Mouse (Mus musculus): ENCODE measurements around the gene Jmy.
A peak's percentile ranks its signal among the peaks of the same experiment; 100 is the strongest.
"Not testable (repeated sequence)": the region's sequence is repeated elsewhere in the genome, so short reads cannot be mapped to it uniquely, and the experiment has no call there.

Gene Jmy

DNA sequence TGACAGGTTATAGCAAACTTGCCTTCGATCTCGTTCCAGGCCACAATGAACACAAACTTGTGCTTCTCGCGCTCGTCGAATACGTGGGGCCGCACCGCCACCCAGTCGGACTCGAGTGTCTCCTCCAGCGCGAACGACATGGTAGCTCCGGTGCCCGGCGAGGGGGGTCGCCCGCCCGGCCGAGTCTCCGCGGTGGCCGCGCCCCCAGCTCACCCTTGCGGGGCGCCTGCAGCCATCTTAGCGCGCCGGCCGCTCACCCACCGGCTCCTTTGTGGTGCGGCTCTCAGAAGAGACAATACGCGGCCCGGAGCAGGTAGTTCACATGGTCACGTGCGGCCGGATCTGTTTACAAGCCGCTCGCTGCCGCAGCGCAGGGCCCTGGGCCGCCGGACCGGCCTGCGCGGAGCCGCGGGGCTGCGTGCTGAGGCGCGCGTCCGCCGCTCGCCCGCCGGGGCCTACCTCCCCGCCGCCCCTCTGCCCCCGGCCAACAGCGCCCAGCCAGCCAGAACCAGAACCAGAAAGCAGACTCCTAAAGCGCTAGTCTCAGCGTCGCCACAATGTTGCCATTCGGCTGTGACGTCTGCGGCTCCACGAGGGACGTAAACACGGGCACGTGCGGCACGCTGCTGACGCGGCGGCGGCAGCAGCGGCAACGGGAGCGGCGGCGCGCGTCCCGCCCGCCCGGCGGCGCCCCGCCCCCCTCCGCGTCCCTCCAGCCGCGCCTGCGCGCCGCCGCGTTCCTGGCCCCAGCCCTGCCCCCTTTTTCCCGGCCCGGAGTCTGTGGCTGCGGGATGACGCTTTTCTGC lies at the start of gene Jmy:
Gene Jmy (minus strand): TSS at position 642 of the 806 bp plus-strand sequence.
- peak; percentile 47 for DNase-seq (ENCODE audit: extremely low read depth, low read depth)

DNA sequence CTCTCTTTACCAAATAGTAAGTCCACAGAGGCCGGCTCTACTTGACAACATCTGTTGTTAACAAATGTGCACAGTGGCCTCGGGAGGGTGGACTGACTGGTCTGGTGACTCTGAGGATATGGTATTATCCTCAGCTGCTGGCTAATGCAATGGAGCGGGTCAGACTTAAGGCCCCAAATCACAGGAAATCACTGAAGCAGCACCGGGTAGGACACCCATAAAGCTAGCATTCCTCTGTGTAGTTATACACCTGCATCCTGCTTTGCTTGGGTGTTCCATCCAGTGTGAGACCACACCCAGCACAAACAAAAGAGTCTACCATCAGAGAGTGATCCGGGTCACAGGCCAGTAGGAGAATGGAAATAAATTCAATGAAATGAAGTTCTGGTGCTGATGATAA lies 48.0 kb upstream of the Jmy start:
- no peak for DNase-seq (ENCODE audit: extremely low read depth, low read depth)

DNA sequence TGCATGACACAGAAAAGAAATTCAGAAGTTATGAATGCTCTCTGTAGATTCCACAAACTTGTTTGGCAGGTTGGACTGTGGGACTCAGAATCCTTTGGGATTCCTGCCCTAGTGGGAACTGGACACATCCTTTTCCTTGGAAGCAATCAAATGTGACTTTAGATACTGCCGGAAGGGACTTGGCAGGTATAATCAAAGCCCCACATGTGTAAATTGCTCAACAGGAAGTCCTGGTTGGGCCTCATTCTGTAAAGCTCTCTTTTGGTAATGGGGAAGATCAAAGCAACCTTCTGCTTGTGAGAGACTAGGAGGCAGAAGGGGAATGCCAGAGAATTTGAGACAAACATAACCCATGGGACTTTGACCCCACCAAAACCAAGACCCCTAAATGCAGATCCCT lies 46.4 kb upstream of the Jmy start:
- no peak for DNase-seq (ENCODE audit: extremely low read depth, low read depth)

DNA sequence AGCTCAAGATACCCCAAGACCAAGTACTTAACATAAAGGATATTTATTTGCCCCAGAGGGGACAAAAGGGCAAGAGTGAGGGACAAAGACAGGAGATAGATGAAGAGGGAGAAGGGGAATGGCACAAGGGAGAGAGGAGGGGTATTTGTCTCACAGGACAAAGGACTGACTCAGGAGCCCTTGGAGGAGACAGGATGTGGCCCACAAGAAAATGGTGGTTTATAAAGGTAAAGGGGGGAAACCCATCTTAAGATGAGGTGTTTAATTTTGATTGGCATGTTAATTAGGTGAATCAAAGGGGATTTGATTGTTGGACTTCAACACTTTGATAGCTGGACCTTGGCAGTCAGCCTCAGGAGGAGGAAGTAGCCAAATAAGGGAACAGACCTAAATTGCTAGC lies 44.7 kb upstream of the Jmy start:
- DNase-seq (ENCODE audit: extremely low read depth, low read depth) = no peak

DNA sequence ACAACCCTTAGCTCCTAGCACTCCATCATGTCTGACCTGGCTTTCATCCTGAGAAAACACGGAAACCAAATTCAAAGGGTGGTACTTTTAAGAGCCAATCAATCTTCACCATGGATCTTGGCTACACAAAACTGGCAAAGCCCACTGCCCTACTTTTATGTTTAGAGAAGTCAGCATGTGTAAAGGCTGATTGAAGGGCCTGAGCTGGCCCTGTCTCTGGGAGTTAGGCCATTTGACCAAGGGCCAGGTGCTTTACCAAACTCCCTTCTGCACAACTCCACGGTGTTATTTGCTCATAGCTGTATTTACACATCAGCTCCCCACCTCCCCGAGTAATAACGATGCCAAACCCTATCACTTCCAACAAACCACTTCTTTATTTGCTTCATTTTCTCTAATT lies 39.7 kb upstream of the Jmy start:
- DNase-seq (ENCODE audit: extremely low read depth, low read depth) = no peak

DNA sequence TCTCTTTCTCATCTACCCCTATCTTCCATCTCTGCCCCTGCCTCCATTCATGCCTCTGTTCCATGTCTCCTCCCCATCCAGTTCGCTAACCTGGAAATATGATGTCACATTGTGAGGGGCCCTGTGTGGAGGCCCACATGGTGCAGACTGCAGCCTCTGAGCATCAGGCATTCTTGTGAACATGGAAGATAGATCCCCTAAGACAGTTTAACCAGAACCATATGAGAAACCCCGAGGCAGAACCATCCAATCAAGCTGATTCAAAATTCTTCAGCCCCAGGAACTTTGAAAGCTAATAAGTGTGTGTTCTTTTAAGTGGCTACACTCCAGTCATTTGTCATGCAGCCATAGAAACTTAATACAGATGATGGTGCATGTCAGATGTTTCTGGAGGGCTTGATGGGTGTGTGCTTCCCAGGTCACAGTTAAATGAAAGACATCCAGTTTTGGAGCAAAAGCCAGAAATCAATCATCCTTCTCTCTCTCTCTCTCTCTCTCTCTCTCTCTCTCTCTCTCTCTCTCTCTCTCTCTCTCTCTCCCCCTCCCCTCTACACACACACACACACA lies 19.2 kb upstream of the Jmy start:
- DNase-seq (ENCODE audit: extremely low read depth, low read depth) = no peak

DNA sequence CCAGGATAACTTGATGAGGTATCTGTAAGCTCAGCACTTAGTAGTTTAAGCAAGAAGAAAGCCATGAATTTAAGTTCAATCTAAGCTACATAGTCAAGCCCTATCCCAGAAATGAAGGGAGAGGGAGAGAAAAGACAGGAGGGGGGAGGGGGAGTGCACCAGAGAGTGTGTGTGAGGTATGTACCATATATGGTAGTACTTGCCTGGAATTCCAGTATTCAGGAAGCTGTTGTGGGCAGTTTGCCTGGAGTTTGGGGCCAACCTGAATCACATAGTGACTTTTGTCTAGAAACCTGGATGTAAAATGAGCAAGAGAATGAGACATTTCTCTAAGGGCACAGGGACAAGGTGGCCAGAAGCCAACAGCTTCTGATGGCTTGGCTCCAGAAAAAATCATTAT lies 17.6 kb upstream of the Jmy start:
- DNase-seq (ENCODE audit: extremely low read depth, low read depth) = no peak

DNA sequence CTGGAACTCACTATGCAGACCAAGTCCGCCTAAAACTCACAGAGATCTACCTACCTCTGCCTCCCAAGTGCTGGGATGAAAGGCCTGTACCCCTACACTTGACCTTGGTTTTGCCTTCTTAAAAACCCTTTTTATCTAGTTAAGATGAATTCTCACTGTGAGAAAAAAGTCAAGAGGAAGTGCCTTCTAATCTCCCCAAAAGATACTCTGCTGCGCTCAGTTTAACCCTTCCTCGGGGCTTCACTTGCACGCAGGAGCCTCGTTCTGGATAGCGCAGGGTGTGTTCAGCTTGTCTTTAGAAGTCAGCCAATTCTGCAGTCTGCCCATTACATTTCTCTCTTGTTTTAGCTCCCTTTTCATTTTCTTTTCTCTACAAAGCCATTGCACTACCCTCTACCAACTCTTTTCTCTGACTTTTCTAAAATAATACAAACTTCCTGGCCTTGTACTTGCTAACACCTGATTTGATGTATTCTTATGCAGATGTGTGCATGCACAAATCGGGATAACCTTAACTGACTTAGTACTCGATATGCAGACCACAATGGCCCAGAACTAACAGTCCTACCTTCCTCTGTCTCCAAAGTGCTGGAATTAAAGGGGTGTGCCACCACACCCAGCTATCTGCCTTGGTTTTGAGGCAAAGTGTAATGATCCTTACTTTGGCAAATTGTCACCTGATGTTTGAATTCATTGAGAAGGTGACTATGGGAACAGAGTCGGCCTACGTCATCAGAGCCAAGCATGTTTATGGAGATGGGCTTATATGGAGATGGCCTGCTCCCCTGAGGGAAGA lies 14.6 kb upstream of the Jmy start:
- DNase-seq (ENCODE audit: extremely low read depth, low read depth) = no peak

DNA sequence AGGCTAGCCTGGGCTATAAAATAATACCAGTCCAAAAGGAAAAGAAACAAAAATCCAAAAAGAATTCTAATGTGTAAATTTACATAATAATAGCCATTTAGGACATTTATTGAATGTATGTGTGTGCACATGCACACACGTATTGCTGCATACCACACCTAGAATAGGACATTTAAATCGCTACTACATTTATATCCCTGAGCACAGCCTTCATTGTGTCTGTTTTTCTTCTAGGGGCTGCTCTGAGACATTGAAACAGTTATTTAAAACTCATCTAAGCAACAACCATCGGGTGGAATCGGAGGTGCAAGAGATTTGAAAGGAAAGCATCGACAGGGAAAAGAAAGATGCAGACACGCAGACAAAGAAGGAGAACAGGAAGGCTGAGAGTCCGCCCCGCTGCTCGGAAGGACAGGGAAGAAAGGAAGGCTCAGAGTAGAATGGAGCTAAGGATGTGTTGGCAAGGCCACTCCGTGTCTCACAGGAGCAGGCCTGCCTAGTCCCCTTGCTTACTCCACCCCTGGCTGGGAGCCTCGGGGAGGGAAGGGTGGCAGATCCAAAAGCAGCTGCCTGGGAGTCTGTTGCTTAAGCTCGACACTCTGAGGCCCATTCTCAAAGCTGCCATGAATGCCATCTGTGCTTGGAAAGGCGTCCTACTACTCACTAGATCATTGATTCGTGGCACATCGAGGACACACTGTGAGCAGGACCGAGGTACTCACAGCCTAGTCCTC lies 11.0 kb upstream of the Jmy start:
- no peak for DNase-seq (ENCODE audit: extremely low read depth, low read depth)

DNA sequence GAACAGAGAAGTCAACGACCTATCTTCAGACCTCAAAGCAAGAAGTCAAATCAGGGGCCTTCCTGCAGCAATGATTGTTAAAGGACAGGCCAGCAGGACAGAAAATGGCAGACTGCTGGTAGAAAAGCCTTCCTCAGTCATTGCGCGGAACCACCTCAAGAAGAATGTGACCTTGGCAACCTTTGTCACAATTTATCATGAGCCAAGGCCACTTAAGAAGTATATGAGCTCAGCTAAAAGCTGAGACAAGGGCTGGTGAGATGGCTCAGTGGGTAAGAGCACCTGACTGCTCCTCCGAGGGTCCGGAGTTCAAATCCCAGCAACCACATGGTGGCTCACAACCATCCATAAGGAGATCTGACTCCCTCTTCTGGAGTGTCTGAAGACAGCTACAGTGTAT lies 7.3 kb upstream of the Jmy start:
- DNase-seq (ENCODE audit: extremely low read depth, low read depth) = not testable (repeated sequence)

DNA sequence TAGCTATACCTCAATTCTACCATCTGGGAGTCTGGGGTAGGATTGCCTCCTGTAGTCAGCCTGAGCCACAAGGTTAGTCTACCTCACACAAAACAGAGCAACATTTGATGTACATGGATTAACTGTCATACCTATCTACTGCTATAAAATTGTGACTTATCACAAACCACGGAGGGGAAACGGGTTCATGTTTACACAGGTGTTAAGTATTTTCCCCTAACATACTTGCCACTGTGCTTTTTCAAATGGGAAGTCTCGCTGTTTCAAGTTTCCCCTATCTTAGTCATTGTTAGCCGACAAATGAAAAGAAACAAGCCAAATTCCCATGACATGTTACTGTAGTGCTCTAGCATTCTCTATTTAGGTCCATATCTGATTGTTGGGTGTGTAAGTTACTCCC lies 2.1 kb upstream of the Jmy start:
- no peak for DNase-seq (ENCODE audit: extremely low read depth, low read depth)

DNA sequence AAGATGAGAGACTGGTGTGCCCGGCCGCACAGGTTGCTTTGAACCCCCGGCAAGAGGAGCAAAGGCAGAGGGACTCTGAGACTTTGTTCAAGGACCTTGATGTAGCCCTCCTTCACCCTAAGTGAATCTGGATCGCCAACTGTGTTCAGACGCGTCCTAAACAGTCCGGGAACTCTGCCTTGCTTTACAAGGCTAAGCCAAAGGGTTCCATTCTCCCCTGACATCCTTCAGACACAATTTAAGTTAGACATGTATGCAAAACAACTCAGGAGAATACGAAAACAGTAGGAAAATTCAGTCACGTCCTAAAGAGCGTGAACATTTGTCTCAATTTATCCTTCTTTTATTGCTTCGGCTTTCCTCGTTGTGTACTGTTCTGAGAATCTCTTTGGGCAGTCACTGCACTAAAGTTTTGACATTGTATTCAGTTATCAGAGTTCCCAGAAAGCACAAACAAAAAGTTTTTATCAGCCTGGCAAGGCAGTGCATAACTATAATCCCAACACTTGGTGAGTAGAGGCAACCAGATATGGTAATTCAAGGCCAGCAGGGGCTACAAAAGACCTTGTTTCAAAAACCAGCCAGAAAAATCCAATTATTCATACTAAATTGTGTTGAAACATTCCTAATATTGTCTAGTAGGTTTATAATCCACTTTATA lies 495 bp upstream of the Jmy start:
- peak; percentile 27 for DNase-seq (ENCODE audit: extremely low read depth, low read depth)

DNA sequence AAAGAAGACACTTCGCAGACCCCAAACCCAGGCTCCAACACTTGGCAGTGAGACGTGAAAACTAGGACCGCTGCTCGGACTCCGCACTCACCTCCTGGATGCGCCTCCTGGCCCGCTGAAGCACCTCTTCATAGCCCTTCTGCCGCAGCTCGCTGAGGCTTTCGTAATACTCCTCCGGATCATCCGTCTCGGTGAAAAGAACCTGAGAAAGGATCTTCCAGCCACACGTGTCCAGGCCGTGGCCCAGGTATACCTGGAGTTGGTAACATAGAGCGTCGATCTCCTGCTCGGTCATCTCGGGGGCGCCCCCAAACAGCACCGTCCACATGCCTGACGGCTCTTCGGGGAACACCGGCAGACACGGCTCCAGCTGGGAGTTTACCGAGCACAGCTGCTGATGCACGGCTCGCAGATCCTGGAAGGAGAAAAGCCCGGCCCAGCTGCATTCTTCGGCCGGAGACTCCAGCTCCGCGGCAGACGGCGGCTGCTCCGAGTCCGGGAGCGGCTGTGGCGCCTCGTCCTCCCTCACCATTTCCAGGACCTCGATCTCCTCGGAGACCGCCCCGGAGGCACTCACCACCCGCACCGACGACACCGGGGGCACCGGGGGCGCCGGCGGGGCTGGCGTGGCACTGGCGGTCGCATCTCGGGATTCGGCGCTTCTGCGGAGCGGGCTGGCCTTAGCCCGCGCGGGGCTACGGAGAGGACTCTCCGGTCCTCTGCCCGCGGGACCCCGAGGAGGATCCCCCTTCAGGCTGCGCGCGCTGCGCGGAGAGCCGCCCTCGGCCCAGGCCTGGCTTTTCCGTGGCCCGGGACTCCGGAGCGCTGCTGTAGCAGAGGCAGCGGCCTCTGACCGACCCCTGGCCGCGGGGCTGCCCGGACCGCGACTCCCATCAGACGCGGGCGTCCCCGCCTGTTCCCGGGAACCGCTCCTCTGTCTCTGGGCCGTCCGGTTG lies 1.1 kb downstream of the Jmy start:
- peak; percentile 21 for DNase-seq (ENCODE audit: extremely low read depth, low read depth)

DNA sequence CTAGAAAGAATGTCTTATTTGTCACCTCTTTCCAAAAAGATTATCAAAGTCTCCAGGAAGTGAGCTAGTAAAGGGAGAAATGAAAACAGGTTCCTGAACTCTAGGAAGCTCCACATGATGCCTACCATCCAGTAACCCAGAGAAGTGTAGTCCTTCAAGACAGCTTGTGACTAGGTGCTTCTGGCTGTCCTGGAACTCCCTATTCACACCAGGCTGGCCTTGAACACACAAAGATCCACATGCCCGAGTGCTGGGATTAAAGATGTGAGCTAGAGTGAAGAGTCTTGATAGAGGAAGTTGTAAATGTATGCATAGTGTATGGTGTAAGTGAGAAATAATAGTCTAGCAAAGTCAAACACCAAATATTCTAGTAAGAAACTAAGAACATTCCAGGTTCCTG lies 2.6 kb downstream of the Jmy start:
- DNase-seq (ENCODE audit: extremely low read depth, low read depth) = peak; percentile 47

DNA sequence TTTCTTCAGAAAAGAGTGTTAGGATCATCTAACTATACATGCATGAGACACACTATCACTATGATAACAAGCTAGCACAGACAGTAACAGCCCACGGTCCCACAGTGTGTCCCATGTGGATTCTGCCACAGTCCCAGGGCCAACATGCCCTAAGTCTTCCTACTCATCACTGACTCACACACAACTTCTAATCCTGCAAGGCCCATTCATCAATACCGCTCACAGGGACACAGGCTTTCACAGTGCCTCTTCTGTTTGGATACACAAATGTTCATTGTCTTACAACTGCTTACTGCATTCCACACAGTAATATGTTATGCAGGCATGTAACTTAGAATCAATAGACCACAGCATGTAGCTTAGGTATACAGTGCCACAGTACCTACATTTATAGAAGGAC lies 11.1 kb downstream of the Jmy start:
- no peak for DNase-seq (ENCODE audit: extremely low read depth, low read depth)

DNA sequence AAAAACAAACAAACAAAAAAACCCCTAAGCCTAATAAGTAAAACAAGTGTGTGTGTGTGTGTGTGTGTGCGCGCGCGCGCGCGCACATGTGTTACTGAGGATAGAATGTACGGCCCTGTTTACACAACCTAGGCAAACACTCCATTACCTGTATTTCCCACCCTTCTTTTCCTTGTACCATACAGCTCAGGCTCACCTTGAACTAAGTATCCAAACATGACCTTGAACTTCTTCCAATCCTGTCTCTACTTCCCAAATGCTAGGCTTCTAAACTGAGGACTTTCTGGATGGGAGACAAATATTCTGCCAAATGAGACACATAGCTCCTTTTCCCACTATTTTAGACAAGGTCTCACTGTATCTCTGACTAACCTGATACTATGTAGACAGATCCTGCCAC lies 11.9 kb downstream of the Jmy start:
- no peak for DNase-seq (ENCODE audit: extremely low read depth, low read depth)

DNA sequence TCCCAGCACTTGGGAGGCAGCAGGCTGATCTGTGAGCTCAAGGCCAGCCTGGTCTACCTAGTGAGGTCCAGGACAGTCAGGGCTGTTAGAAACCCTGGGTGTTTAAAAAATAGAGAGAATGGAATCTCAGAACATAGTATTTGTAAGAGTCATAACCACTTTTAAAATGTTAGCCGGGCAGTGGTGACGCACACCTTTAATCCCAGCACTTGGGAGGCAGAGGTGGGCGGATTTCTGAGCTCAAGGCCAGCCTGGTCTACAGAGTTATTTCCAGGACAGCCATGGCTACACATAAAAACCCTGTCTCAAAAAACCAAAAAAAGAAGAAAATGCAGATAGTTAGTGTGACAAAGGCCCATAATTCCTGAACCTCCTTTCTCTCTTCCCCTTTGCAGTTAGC lies 15.3 kb downstream of the Jmy start:
- no peak for DNase-seq (ENCODE audit: extremely low read depth, low read depth)

DNA sequence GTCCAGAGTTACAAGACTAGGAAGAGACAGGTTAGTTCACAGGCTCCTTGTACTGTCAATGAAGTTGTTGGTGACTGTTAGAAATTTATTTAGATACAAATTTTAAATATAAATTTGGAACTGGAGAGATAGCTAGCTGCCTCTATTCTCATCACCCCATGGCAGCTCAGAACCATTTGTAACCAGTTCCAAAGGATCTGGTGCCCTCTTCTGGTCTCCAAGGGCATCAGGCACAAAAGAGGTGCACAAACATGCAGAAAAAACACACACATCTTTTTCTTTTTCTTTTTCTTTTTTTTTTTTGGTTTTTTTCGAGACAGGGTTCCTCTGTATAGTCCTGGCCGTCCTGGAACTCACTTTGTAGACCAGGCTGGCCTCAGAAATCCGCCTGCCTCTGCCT lies 18.5 kb downstream of the Jmy start:
- no peak for DNase-seq (ENCODE audit: extremely low read depth, low read depth)

DNA sequence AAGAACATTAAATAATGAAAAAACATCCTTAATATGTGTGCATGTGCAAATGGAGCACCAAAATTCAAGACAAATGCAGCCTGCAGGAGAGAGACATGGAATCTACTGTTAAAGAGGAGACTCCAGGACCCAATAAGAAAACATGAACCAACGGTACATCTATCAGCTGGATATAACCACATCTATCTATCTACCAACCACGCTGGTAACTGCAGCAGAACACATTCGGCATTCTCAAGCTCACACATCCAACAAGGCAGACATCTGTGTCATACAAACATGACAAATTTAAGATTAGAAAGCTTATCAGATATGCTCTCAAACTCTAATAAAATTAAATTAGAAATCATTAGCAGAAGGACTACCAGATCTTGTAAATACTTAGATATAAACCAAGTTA lies 21.3 kb downstream of the Jmy start:
- no peak for DNase-seq (ENCODE audit: extremely low read depth, low read depth)

DNA sequence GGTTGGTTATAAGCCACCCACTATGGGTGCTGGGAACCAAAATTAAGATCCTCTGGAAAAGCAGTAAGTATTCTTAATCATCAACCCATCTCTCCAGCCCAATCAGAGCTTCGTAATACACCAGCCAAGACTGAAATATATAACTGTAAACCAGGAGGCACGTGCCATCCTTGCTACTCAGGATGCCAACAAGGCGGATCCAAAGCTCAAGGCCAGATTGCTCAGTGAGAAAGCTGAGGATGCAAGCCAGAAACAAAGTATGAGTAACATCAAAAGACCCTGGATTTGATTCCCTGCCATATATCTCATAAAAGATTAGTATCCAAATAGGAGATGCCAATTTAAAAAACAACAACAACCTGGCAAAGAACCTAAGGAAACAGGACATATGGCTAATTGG lies 31.3 kb downstream of the Jmy start:
- DNase-seq (ENCODE audit: extremely low read depth, low read depth) = no peak
